Mouse (Mus musculus) mouse trophoblast stem cell (cell line): ENCODE results near the gene Nf2.

Experiments
- in situ Hi-C, 2 experiments: fragments of 300-500 bp; cut with MseI, MboI; formaldehyde crosslinking; loops; 2 replicates in 1 of 2; 3 replicates in 1 of 2; pipeline ENCODE4 v1.15.1; 2025

Gene Nf2

GRCm38 (mm10) chr11:4746733-4747132, 102.6 kb downstream of the Nf2 start, which contains the start of gene Cabp7:
TSS of gene Cabp7 (minus strand) at chr11:4746778.
- in situ Hi-C loops: no loop called here

- in situ Hi-C loops: no loop called here
These were observed 103.4 kb downstream of the Nf2 start for GRCm38 (mm10) chr11:4745969-4746368.

- in situ Hi-C loops: no loop called here
These were observed 104.6 kb downstream of the Nf2 start for GRCm38 (mm10) chr11:4744691-4745090.

- in situ Hi-C loops: no loop called here
These were observed 108.6 kb downstream of the Nf2 start for GRCm38 (mm10) chr11:4740785-4741184.

- in situ Hi-C loops: no loop called here
These were observed 110.6 kb downstream of the Nf2 start for GRCm38 (mm10) chr11:4738719-4739118.

GRCm38 (mm10) chr11:4737682-4738081, 111.7 kb downstream of the Nf2 start:
- in situ Hi-C loops: no loop called here

- in situ Hi-C loops: no loop called here
These were observed 113.0 kb downstream of the Nf2 start for GRCm38 (mm10) chr11:4736355-4736754.

GRCm38 (mm10) chr11:4734179-4734578, 115.2 kb downstream of the Nf2 start:
- in situ Hi-C loops: no loop called here

- in situ Hi-C loops: no loop called here
These were observed 117.6 kb downstream of the Nf2 start for GRCm38 (mm10) chr11:4731781-4732180.

GRCm38 (mm10) chr11:4730913-4731312, 118.4 kb downstream of the Nf2 start:
- in situ Hi-C loops: no loop called here

GRCm38 (mm10) chr11:4730096-4730495, 119.2 kb downstream of the Nf2 start:
- in situ Hi-C loops: no loop called here

GRCm38 (mm10) chr11:4729603-4730002, 119.7 kb downstream of the Nf2 start:
- in situ Hi-C loops: no loop called here

GRCm38 (mm10) chr11:4721728-4722127, 127.6 kb downstream of the Nf2 start:
- in situ Hi-C loops: no loop called here

GRCm38 (mm10) chr11:4720900-4721580, 128.3 kb downstream of the Nf2 start:
- in situ Hi-C loops: no loop called here

GRCm38 (mm10) chr11:4720393-4720792, 128.9 kb downstream of the Nf2 start:
- in situ Hi-C loops: no loop called here

GRCm38 (mm10) chr11:4719961-4720360, 129.4 kb downstream of the Nf2 start:
- in situ Hi-C loops: no loop called here

GRCm38 (mm10) chr11:4718548-4718947, 130.8 kb downstream of the Nf2 start:
- in situ Hi-C loops: no loop called here

GRCm38 (mm10) chr11:4716530-4717236, 132.7 kb downstream of the Nf2 start:
- in situ Hi-C loops: no loop called here
